Mouse (Mus musculus): ENCODE data around the gene Numbl.

Numbl gene

DNA sequence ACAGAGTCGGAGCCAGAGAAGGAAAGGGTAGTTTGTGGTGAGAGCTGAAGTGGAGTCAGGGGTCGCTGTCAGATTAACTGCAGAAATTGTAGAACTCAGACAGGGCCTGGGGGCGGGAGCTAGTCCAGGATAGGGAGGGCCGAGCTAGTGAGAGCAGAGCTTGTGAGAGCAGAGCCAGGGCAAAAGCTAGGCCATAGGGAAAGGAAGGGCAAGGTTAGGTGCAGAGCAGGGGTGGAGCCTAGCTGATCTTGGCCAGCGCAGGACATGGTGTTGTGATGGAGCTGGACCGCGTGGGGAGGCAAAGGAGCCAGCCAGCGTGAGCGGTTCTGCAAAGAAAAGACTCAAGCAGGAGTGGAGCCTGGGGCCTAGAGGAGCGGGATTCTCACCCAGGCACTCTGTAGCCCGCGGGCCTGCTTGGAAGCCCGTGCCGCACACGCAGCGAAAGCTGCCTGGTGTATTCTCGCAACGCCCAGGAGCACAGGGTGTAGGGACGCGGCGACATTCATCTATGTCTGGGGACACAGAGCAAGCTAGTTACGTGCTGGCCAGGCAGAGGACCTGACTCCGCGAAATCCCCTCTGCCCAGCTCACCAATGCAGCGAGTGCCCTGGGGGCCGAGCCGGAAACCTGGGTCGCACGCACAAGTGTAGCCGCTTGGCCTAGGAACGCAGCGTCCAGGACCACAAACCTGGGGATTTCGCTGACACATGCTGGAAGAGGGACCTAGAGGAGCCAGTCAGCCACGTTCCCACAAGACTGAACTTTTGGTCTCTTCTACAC lies 68.1 kb downstream of the Numbl start:
- no peak for DNase-seq (ENCODE audit: low spot score)

GRCm38 (mm10) chr7:27327500-27327899 lies 69.3 kb downstream of the Numbl start:
- no peak for DNase-seq (ENCODE audit: low spot score)

GRCm38 (mm10) chr7:27328161-27328560 lies 69.9 kb downstream of the Numbl start:
- no peak for DNase-seq (ENCODE audit: low spot score)

- DNase-seq (ENCODE audit: low spot score), result no peak
Measured at GRCm38 (mm10) chr7:27328648-27329047, 70.4 kb downstream of the Numbl start.

DNA sequence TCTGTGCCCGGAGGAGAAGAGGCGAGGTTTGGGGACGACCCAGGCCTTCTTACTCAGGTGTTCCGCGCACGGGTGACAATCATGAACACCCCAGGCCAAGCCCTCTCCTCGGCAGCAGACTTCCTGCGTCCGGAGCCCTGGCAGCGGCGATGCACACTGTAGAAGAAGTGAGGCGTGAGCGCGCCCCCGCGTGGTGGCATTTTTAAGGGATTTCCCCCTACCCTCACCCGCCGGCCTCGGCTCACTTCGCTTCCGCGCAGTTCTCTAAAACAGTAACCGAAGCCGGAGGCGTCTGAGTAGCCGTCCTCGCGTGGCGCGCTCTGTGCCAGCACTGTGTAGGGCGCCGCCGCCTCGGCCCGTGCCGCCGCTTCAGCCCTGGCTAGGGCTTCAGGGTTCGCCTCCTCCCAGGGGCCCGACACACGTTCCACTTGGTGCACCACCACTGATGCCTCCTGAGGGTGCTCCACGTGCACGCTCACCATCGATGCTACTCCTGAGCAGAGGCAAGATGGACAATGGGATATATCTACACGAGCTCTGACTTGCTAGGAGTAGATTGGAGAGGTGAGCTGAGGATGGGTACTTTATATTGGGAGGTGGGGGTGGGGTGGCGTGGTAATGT lies 71.2 kb downstream of the Numbl start:
- no peak for DNase-seq (ENCODE audit: low spot score)

GRCm38 (mm10) chr7:27329981-27330380 lies 71.7 kb downstream of the Numbl start:
- DNase-seq (ENCODE audit: low spot score), result no peak

DNA sequence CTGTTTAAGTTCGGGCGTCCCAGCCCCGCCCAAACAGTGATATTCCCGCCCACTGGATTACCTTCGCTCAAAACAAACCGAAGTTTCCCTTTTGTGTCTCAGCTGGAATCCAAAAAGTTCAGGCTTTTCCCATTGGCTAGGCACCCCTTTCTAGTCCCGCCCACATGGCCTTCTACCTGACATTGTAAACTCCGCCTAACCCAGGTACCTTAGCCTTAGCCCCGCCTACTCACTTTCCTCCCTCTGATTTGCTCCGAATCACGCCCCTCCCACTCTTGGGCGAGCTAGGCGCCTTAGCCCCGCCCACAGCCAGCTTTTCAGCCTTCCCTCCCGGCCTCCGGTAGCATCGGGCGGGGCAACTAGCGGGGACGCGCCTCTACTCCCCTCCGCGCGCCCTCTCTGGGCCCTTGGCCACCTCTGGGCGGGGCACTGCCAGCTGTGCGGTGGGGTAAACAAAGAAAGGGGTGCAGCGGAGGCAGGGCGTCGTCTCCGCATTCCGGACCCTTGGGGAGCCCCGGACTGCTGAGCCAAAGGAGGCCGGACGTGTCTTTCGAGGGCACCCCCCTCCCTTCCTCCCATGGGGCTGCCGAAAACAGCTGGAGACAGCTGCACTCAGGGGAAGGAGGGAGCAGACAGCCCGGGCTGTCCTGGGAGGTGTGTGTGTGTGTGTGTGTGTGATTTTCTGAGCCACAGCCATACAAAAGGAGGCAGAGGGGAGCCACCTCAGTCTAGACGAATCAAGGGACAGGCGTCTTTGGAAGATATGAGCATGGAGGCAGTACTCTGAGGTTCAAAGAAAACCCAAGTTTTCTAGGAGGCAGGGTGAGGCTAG lies 72.7 kb downstream of the Numbl start:
- no peak for DNase-seq (ENCODE audit: low spot score)

DNA sequence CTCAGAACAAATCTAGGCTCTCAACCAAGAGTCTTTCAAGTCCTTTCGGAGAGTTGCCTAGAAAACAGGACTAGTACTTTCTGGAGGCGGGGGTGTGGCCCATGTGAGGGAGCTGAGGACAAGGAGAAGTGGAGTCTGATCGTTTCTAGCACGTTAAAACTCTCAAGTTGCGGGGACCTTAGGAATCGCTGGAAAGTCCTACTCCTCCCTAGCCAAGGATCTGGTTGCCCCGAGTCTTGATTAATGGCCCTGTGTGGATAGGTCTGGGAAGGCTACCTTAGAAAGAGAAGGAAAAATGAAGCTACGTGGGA lies 73.3 kb downstream of the Numbl start:
- no peak for DNase-seq (ENCODE audit: low spot score)

Data from MN1 (cell line).